Mouse (Mus musculus): ENCODE data around the gene Aen.

GRCm38 (mm10) chr7:78914545-78914845, 18.8 kb downstream of the Aen start:
- TF ChIP-seq ELF1 (IDR thresholded peaks at IDR 0.05; ENCODE audit: low read depth, low read length) (no peak), CHD1 (IDR thresholded peaks at IDR 0.05; ENCODE audit: low read depth, low read length) (no peak), POLR2A (IDR thresholded peaks at IDR 0.05; ENCODE audit: low read depth, low read length) (no peak)

Data from CH12.LX (cell line).